Mouse (Mus musculus): ENCODE data around the gene Cabin1. TPM values are rescaled to one million over a fixed set of nuclear protein-coding genes. Genes with fewer than 3 reads are reported as not detected.

Gene Cabin1
- polyA plus RNA-seq, 1 experiment from 2014 or later, result 50.0 TPM

DNA sequence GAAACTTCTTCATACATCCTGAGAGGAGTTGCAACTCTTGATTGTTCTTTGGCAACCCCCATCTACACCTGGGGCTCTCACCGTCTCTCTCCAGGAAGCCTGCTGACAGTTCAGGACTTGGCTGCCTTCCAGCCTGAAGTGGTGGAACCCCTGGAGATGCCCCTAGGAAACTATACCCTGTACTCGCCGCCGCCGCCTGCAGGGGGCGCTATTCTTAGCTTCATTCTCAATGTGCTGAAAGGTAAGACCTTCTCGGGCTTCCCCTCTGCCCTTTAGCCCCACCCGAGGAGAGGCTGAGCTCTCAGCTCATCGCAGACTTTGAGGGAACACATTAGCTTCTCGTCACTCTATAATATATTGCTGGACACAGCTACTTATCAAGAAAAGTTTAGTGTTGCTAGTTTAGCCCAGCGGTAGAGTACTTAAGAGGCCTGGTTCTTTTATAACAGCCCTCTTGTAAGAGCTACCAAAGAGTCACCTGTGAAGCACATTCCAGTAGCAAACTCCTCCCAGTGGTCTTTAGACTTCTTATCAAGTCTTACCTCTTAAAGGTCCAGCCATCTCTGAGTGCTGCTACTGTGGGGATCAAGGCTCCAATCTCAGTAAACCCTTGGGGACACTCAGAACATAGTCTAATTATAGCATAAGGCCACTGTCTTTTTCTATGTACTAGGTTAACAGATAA lies 158.8 kb downstream of the Cabin1 start:
- ATAC-seq (ENCODE audit: insufficient read depth), result no peak

GRCm38 (mm10) chr10:75600189-75600730 lies 163.9 kb downstream of the Cabin1 start:
- Histone ChIP-seq H3K9me3 (ENCODE audit: low read depth, low read length) (no peaks in the 10 kb centered on the region; the same call in 1 of the 2 replicates), H3K4me3 (ENCODE audit: low read depth, low read length) (no peak overlapping the region), H3K27ac (ENCODE audit: low read depth) (no peak overlapping the region), H3K4me1 (ENCODE audit: insufficient read depth) (0 out of 2 replicates have a peak, but pooled peaks cover 3% of the 10 kb centered on the region), H3K9ac (no peak overlapping the region), H3K4me2 (no peak overlapping the region), H3K36me3 (ENCODE audit: insufficient read depth) (no peaks in the 10 kb centered on the region), H3K27me3 (ENCODE audit: insufficient read depth, low read length) (no peaks in the 10 kb centered on the region)
- no peak for TF ChIP-seq CTCF (IDR thresholded peaks at IDR 0.05; ENCODE audit: low read depth)
- 81% methylated on average over 7 of the region's 7 CpGs for WGBS
- DNase-seq (no peak), ATAC-seq (ENCODE audit: insufficient read depth) (no peak)

More for the DNA sequence above, 158.8 kb downstream of the Cabin1 start:
- Histone ChIP-seq H3K36me3 (ENCODE audit: insufficient read depth) (no peaks in the 10 kb centered on the region), H3K27me3 (ENCODE audit: insufficient read depth, low read length) (no peaks in the 10 kb centered on the region), H3K4me2 (no peak overlapping the region), H3K27ac (ENCODE audit: low read depth) (no peak overlapping the region), H3K9me3 (ENCODE audit: low read depth, low read length) (no peaks in the 10 kb centered on the region), H3K4me3 (ENCODE audit: low read depth, low read length) (no peak overlapping the region), H3K4me1 (ENCODE audit: insufficient read depth) (no peaks in the 10 kb centered on the region), H3K9ac (no peak overlapping the region)
- WGBS, result 32% methylated on average over 11 of the region's 11 CpGs
- no peak for DNase-seq
- TF ChIP-seq CTCF (IDR thresholded peaks at IDR 0.05; ENCODE audit: low read depth), result peak; percentile 49

Other genes with a start within 250 kb of the Cabin1 start
- 188 and 202 TPM in 2 replicates for gene Snrpd3, start 246.8 kb downstream of the Cabin1 start, polyA plus RNA-seq (2014; fragmentation: Nextera tagmentation; extraction: Ambion mirVana)
- 30.8 and 32.6 TPM in 2 replicates for gene Gucd1, start 246.4 kb downstream of the Cabin1 start, polyA plus RNA-seq (2014; fragmentation: Nextera tagmentation; extraction: Ambion mirVana)
- 0.50 and 0.69 TPM in 2 replicates for gene Lrrc75b, start 204.0 kb downstream of the Cabin1 start, polyA plus RNA-seq (2014; fragmentation: Nextera tagmentation; extraction: Ambion mirVana)
- gene Ggt1, start 202.7 kb downstream of the Cabin1 start, polyA plus RNA-seq (2014; fragmentation: Nextera tagmentation; extraction: Ambion mirVana), result 1.8 and 1.9 TPM in 2 replicates
- 0.43 and 0.71 TPM in 2 replicates for gene Ggt5, start 175.0 kb downstream of the Cabin1 start, polyA plus RNA-seq (2014; fragmentation: Nextera tagmentation; extraction: Ambion mirVana)
- 5.8 and 5.9 TPM in 2 replicates for gene Susd2, start 120.3 kb downstream of the Cabin1 start, polyA plus RNA-seq (2014; fragmentation: Nextera tagmentation; extraction: Ambion mirVana)
- 61.6 and 71.6 TPM in 2 replicates for gene Ddt, start 9.1 kb upstream of the Cabin1 start, polyA plus RNA-seq (2014; fragmentation: Nextera tagmentation; extraction: Ambion mirVana)
- gene Gm20441, start 16.6 kb upstream of the Cabin1 start, polyA plus RNA-seq (2014; fragmentation: Nextera tagmentation; extraction: Ambion mirVana), result not detected in 2 replicates
- gene Gstt3, start 17.1 kb upstream of the Cabin1 start, polyA plus RNA-seq (2014; fragmentation: Nextera tagmentation; extraction: Ambion mirVana), result 18.9 and 19.8 TPM in 2 replicates
- gene Gstt1, start 34.2 kb upstream of the Cabin1 start, polyA plus RNA-seq (2014; fragmentation: Nextera tagmentation; extraction: Ambion mirVana), result 23.5 and 24.8 TPM in 2 replicates
- not detected in 2 replicates for gene Gstt4, start 58.2 kb upstream of the Cabin1 start, polyA plus RNA-seq (2014; fragmentation: Nextera tagmentation; extraction: Ambion mirVana)
- gene Gstt2, start 73.1 kb upstream of the Cabin1 start, polyA plus RNA-seq (2014; fragmentation: Nextera tagmentation; extraction: Ambion mirVana), result 28.0 and 29.8 TPM in 2 replicates
- gene Mif, start 95.9 kb upstream of the Cabin1 start, polyA plus RNA-seq (2014; fragmentation: Nextera tagmentation; extraction: Ambion mirVana), result 2,116 and 2,356 TPM in 2 replicates
- 1.9 and 2.0 TPM in 2 replicates for gene Derl3, start 129.1 kb upstream of the Cabin1 start, polyA plus RNA-seq (2014; fragmentation: Nextera tagmentation; extraction: Ambion mirVana)
- gene Smarcb1, start 157.3 kb upstream of the Cabin1 start, polyA plus RNA-seq (2014; fragmentation: Nextera tagmentation; extraction: Ambion mirVana), result 199 and 219 TPM in 2 replicates
- 24.3 and 35.2 TPM in 2 replicates for gene Chchd10, start 168.8 kb upstream of the Cabin1 start, polyA plus RNA-seq (2014; fragmentation: Nextera tagmentation; extraction: Ambion mirVana)
- gene Mmp11, start 172.2 kb upstream of the Cabin1 start, polyA plus RNA-seq (2014; fragmentation: Nextera tagmentation; extraction: Ambion mirVana), result 61.8 and 61.9 TPM in 2 replicates
- 0.30 and 0.39 TPM in 2 replicates for gene Gm867, start 176.3 kb upstream of the Cabin1 start, polyA plus RNA-seq (2014; fragmentation: Nextera tagmentation; extraction: Ambion mirVana)
- gene Vpreb3, start 178.7 kb upstream of the Cabin1 start, polyA plus RNA-seq (2014; fragmentation: Nextera tagmentation; extraction: Ambion mirVana), result 0.63 and 0.87 TPM in 2 replicates
- 0.14 TPM in 1 of 2 replicates, not detected in the other for gene Gm5134, start 190.2 kb upstream of the Cabin1 start, polyA plus RNA-seq (2014; fragmentation: Nextera tagmentation; extraction: Ambion mirVana)